Mouse (Mus musculus) lung, adult 2 months (tissue): ENCODE data around the gene Gm7247. TPM values are rescaled to one million over a fixed set of nuclear protein-coding genes. Genes with fewer than 3 reads are reported as not detected.
"Not testable (repeated sequence)": the region's sequence is repeated elsewhere in the genome, so short reads cannot be mapped to it uniquely, and the experiment has no call there.

Source experiments
- DNase-seq: peaks from one replicate; pipeline ENCODE4 v3.0.0; 2022
- H3K4me1 ChIP-seq: fragments of 200-500 bp; 2 replicates; pipeline ENCODE4 v1.6.1; 2011; ENCODE audit warnings: low read length; ENCODE audit not compliant: control insufficient read depth, insufficient read depth
- H3K4me3 ChIP-seq: fragments of 200-500 bp; replicated peaks from 2 replicates; pipeline ENCODE3; 2011; ENCODE audit warnings: low read depth, mild to moderate bottlenecking, control low read depth, low read length; ENCODE audit errors: extremely low read depth
- CTCF ChIP-seq: fragments of 200-500 bp; IDR thresholded peaks from 2 replicates; pipeline ENCODE4 v1.5.1; 2011; ENCODE audit warnings: mild to moderate bottlenecking, low read length, control low read depth; ENCODE audit not compliant: insufficient read depth
- POLR2A ChIP-seq: fragments of 200-500 bp; IDR thresholded peaks from 2 replicates; pipeline ENCODE4 v1.6.1; 2011; ENCODE audit warnings: low read depth, mild to moderate bottlenecking, control low read depth, low read length, borderline replicate concordance; ENCODE audit errors: extremely low read depth
- WGBS: fragments of 180-500 bp; shearing (Covaris S2); methylation state at CpG from one replicate; pipeline ENCODE4 v1.1.7; 2018; 5-methylcytosine and 5-hydroxymethylcytosine counted together
- polyA plus RNA-seq: library from polyadenylated mRNA; depleted of rRNA; stranded (reverse); fragments of >200 nt; gene quantifications from 2 replicates; pipeline ENCODE4 v1.2.3, GENCODE M21; 2012

The Gm7247 gene
- polyA plus RNA-seq, 1 experiment, result not detected

GRCm38 (mm10) chr14:51423885-51424284 is 62.3 kb downstream of the Gm7247 start:
- Histone ChIP-seq H3K4me3 (no peak overlapping the region), H3K4me1 (no peaks in the 10 kb centered on the region)
- 32% methylated on average over 2 of the region's 2 CpGs for WGBS
- no peak for DNase-seq
- TF ChIP-seq POLR2A (no peak), CTCF (no peak)

GRCm38 (mm10) chr14:51430138-51430537 is 68.6 kb downstream of the Gm7247 start:
- not testable (repeated sequence) for H3K4me1 ChIP-seq, DNase-seq, H3K4me3 ChIP-seq

- DNase-seq, result no peak
- Histone ChIP-seq H3K4me1 (no peaks in the 10 kb centered on the region), H3K4me3 (no peak overlapping the region)
- WGBS, result 93% methylated on average over 16 of the region's 16 CpGs
- TF ChIP-seq CTCF (no peak), POLR2A (no peak)
Measured at GRCm38 (mm10) chr14:51434546-51434945, 73.0 kb downstream of the Gm7247 start.

- WGBS, result 97% methylated on average over 26 of the region's 26 CpGs
- TF ChIP-seq CTCF, result no peak
- no peak for TF ChIP-seq POLR2A
- no peak overlapping the region for H3K4me3 ChIP-seq
- no peak for DNase-seq
- no peaks in the 10 kb centered on the region for H3K4me1 ChIP-seq
Measured at GRCm38 (mm10) chr14:51435020-51435419, 73.5 kb downstream of the Gm7247 start.

GRCm38 (mm10) chr14:51438955-51439354 is 77.4 kb downstream of the Gm7247 start:
- H3K4me3 ChIP-seq, result no peak overlapping the region
- H3K4me1 ChIP-seq, result no peaks in the 10 kb centered on the region
- no peak for DNase-seq
- 84% methylated on average over 4 of the region's 4 CpGs for WGBS
- TF ChIP-seq CTCF (no peak), POLR2A (no peak)

GRCm38 (mm10) chr14:51451557-51451956 is 90.0 kb downstream of the Gm7247 start, which contains the start of gene Vmn2r89:
Gene Vmn2r89, plus strand, starts transcription at chr14:51451857.
- 64% methylated on average over 2 of the region's 2 CpGs for WGBS
- DNase-seq, H3K4me3 ChIP-seq, H3K4me1 ChIP-seq: not testable (repeated sequence)

GRCm38 (mm10) chr14:51480278-51480677 is 118.7 kb downstream of the Gm7247 start:
- DNase-seq, H3K4me3 ChIP-seq, H3K4me1 ChIP-seq: not testable (repeated sequence)
- 87% methylated on average over 10 of the region's 10 CpGs for WGBS

- 71% methylated on average over 12 of the region's 12 CpGs for WGBS
- H3K4me3 ChIP-seq, DNase-seq, H3K4me1 ChIP-seq: not testable (repeated sequence)
Measured at GRCm38 (mm10) chr14:51481332-51482015, 119.9 kb downstream of the Gm7247 start.

GRCm38 (mm10) chr14:51482051-51482715 is 120.6 kb downstream of the Gm7247 start:
- Histone ChIP-seq H3K4me3 (no peak overlapping the region), H3K4me1 (no peaks in the 10 kb centered on the region)
- TF ChIP-seq POLR2A, result no peak
- no peak for DNase-seq
- WGBS, result 52% methylated on average over 5 of the region's 5 CpGs

GRCm38 (mm10) chr14:51482971-51483381 is 121.4 kb downstream of the Gm7247 start:
- not testable (repeated sequence) for H3K4me1 ChIP-seq, DNase-seq, H3K4me3 ChIP-seq
- 73% methylated on average over 10 of the region's 10 CpGs for WGBS

GRCm38 (mm10) chr14:51483671-51484070 is 122.1 kb downstream of the Gm7247 start:
- WGBS, result 84% methylated on average over 1 of the region's 1 CpGs
- no peaks in the 10 kb centered on the region for H3K4me1 ChIP-seq
- TF ChIP-seq CTCF, result no peak
- TF ChIP-seq POLR2A, result no peak
- no peak overlapping the region for H3K4me3 ChIP-seq
- DNase-seq, result no peak
